Mouse (Mus musculus) neural tube, embryonic 13.5 days (tissue): ENCODE data around the gene Rtl9. TPM values are rescaled to one million over a fixed set of nuclear protein-coding genes. Genes with fewer than 3 reads are reported as not detected.

Experiments
- ATAC-seq: fragments of 200-750 bp; cut with Nextera tagmentation; 2 replicates; pipeline ENCODE4 v1.8.0; 2017; ENCODE audit warnings: low read depth, mild to moderate bottlenecking, moderate TSS enrichment, moderate library complexity
- H3K27ac ChIP-seq: fragments of 300-500 bp; sonication (generic); replicated peaks from 2 replicates; pipeline ENCODE4 v1.5.1; 2015; ENCODE audit warnings: moderate library complexity, mild to moderate bottlenecking, inconsistent platforms
- H3K27me3 ChIP-seq: fragments of 300-500 bp; sonication (generic); 2 replicates; pipeline ENCODE4 v1.6.1; 2015; ENCODE audit warnings: mild to moderate bottlenecking, inconsistent platforms
- H3K36me3 ChIP-seq: fragments of 300-500 bp; sonication (generic); 2 replicates; pipeline ENCODE4 v1.6.1; 2015; ENCODE audit warnings: mild to moderate bottlenecking, inconsistent platforms
- H3K4me1 ChIP-seq: fragments of 300-500 bp; sonication (generic); replicated peaks from 2 replicates; pipeline ENCODE4 v1.6.1; 2015; ENCODE audit warnings: inconsistent platforms
- H3K4me2 ChIP-seq: fragments of 300-500 bp; sonication (generic); 2 replicates; pipeline ENCODE4 v1.6.1; 2015; ENCODE audit warnings: inconsistent platforms, mild to moderate bottlenecking, moderate library complexity
- H3K4me3 ChIP-seq: fragments of 300-500 bp; sonication (generic); 2 replicates; pipeline ENCODE4 v1.5.1; 2015; ENCODE audit warnings: mild to moderate bottlenecking, inconsistent platforms
- H3K9ac ChIP-seq: fragments of 300-500 bp; sonication (generic); 2 replicates; pipeline ENCODE4 v1.6.1; 2015; ENCODE audit warnings: moderate library complexity, mild to moderate bottlenecking, inconsistent platforms
- H3K9me3 ChIP-seq: fragments of 300-500 bp; sonication (generic); 2 replicates; pipeline ENCODE4 v1.6.1; 2016; ENCODE audit warnings: inconsistent platforms
- WGBS: fragments of 180-500 bp; shearing (Covaris S2); methylation state at CpG from one replicate; pipeline ENCODE4 v1.1.7; 2015; 5-methylcytosine and 5-hydroxymethylcytosine counted together
- polyA plus RNA-seq: library from polyadenylated mRNA; unstranded; fragments of >200 nt; fragmentation: Nextera tagmentation; extraction: Ambion mirVana; gene quantifications from 2 replicates; pipeline ENCODE4 v1.2.1, GENCODE M21; 2015

The Rtl9 gene
- 0.20 and 0.25 TPM in 2 replicates for polyA plus RNA-seq

- WGBS: 89% methylated on average over 1 of the region's 1 CpGs
- peak; percentile 61; the same call in 1 of the 2 replicates for ATAC-seq
- H3K9ac ChIP-seq: no peak within 1 kb of the TSS
These were observed at the start of gene Rtl9 for GRCm38 (mm10) chrX:143099044-143099754. Gene Rtl9, plus strand, starts transcription at chrX:143099594.

GRCm38 (mm10) chrX:143051478-143051877 lies 47.9 kb upstream of the Rtl9 start:
- Histone ChIP-seq H3K4me2 (no peak overlapping the region), H3K9ac (no peak overlapping the region), H3K9me3 (no peaks in the 10 kb centered on the region), H3K27me3 (peaks cover 7% of the 10 kb centered on the region; the same call in 1 of the 2 replicates), H3K36me3 (no peaks in the 10 kb centered on the region), H3K4me1 (no peaks in the 10 kb centered on the region), H3K4me3 (no peak overlapping the region), H3K27ac (no peak overlapping the region)
- ATAC-seq: no peak

More at GRCm38 (mm10) chrX:143099044-143099754, at the start of gene Rtl9:
- Histone ChIP-seq H3K9me3 (no peaks in the 10 kb centered on the region), H3K27me3 (peaks cover 20% of the 10 kb centered on the region), H3K4me1 (no peaks in the 10 kb centered on the region), H3K4me2 (no peak within 1 kb of the TSS), H3K27ac (no peak within 1 kb of the TSS), H3K4me3 (no peak within 1 kb of the TSS), H3K36me3 (no peaks in the 10 kb centered on the region)

GRCm38 (mm10) chrX:143051921-143052320 lies 47.5 kb upstream of the Rtl9 start:
- 72% methylated on average over 4 of the region's 4 CpGs for WGBS
- peaks cover 10% of the 10 kb centered on the region; the same call in 1 of the 2 replicates for H3K27me3 ChIP-seq

GRCm38 (mm10) chrX:143058829-143059228 lies 40.6 kb upstream of the Rtl9 start:
- WGBS: 13% methylated on average over 12 of the region's 12 CpGs
- peak; percentile 53; the same call in 1 of the 2 replicates for ATAC-seq
- no peaks in the 10 kb centered on the region for H3K9me3 ChIP-seq
- H3K4me3 ChIP-seq: no peak overlapping the region
- no peaks in the 10 kb centered on the region for H3K4me1 ChIP-seq
- 0 out of 2 replicates have a peak overlapping the region, but pooled peaks have one; percentile 31 for H3K9ac ChIP-seq
- H3K4me2 ChIP-seq: peak overlapping the region; percentile 39
- peaks cover 30% of the 10 kb centered on the region for H3K27me3 ChIP-seq
- no peaks in the 10 kb centered on the region for H3K36me3 ChIP-seq
- H3K27ac ChIP-seq: no peak overlapping the region

More at GRCm38 (mm10) chrX:143051921-143052320, 47.5 kb upstream of the Rtl9 start:
- no peak for ATAC-seq
- Histone ChIP-seq H3K4me1 (no peaks in the 10 kb centered on the region), H3K27ac (no peak overlapping the region), H3K9me3 (no peaks in the 10 kb centered on the region), H3K4me2 (no peak overlapping the region), H3K36me3 (no peaks in the 10 kb centered on the region), H3K4me3 (no peak overlapping the region), H3K9ac (no peak overlapping the region)

- H3K27ac ChIP-seq: no peak overlapping the region
- H3K4me2 ChIP-seq: no peak overlapping the region
- peaks cover 41% of the 10 kb centered on the region for H3K27me3 ChIP-seq
- WGBS: 72% methylated on average over 11 of the region's 11 CpGs
- H3K9ac ChIP-seq: no peak overlapping the region
- H3K4me3 ChIP-seq: no peak overlapping the region
- H3K36me3 ChIP-seq: no peaks in the 10 kb centered on the region
- ATAC-seq: no peak
- H3K9me3 ChIP-seq: no peaks in the 10 kb centered on the region
- H3K4me1 ChIP-seq: peaks cover 9% of the 10 kb centered on the region; the same call in 1 of the 2 replicates
These were observed 36.6 kb upstream of the Rtl9 start for GRCm38 (mm10) chrX:143062641-143063355.

GRCm38 (mm10) chrX:143063780-143064179 lies 35.6 kb upstream of the Rtl9 start:
- H3K9me3 ChIP-seq: no peaks in the 10 kb centered on the region
- peaks cover 9% of the 10 kb centered on the region; the same call in 1 of the 2 replicates for H3K4me1 ChIP-seq
- no peak for ATAC-seq
- H3K36me3 ChIP-seq: no peaks in the 10 kb centered on the region
- WGBS: 61% methylated on average over 7 of the region's 7 CpGs
- no peak overlapping the region for H3K4me3 ChIP-seq
- H3K9ac ChIP-seq: no peak overlapping the region
- H3K27ac ChIP-seq: no peak overlapping the region
- no peak overlapping the region for H3K4me2 ChIP-seq
- peaks cover 44% of the 10 kb centered on the region for H3K27me3 ChIP-seq

GRCm38 (mm10) chrX:143064288-143064687 lies 35.1 kb upstream of the Rtl9 start:
- Histone ChIP-seq H3K4me1 (peaks cover 9% of the 10 kb centered on the region; the same call in 1 of the 2 replicates), H3K4me2 (no peak overlapping the region), H3K4me3 (no peak overlapping the region), H3K9me3 (no peaks in the 10 kb centered on the region), H3K9ac (no peak overlapping the region), H3K27me3 (peaks cover 41% of the 10 kb centered on the region), H3K27ac (no peak overlapping the region), H3K36me3 (no peaks in the 10 kb centered on the region)
- ATAC-seq: 0 out of 2 replicates have a peak, but pooled peaks have one; percentile 43
- 69% methylated on average over 9 of the region's 9 CpGs for WGBS

GRCm38 (mm10) chrX:143066320-143067114 lies 32.9 kb upstream of the Rtl9 start:
- peaks cover 28% of the 10 kb centered on the region for H3K27me3 ChIP-seq
- H3K4me2 ChIP-seq: no peak overlapping the region
- WGBS: 49% methylated on average over 17 of the region's 17 CpGs
- H3K27ac ChIP-seq: 0 out of 2 replicates have a peak overlapping the region, but pooled peaks have one; percentile 28
- H3K4me1 ChIP-seq: peaks cover 9% of the 10 kb centered on the region; the same call in 1 of the 2 replicates
- H3K9me3 ChIP-seq: no peaks in the 10 kb centered on the region
- H3K4me3 ChIP-seq: no peak overlapping the region
- ATAC-seq: 0 out of 2 replicates have a peak, but pooled peaks have one; percentile 19
- 0 out of 2 replicates have a peak overlapping the region, but pooled peaks have one; percentile 5 for H3K9ac ChIP-seq
- no peaks in the 10 kb centered on the region for H3K36me3 ChIP-seq

GRCm38 (mm10) chrX:143067115-143067514 lies 32.3 kb upstream of the Rtl9 start:
- Histone ChIP-seq H3K4me2 (no peak overlapping the region), H3K9me3 (no peaks in the 10 kb centered on the region), H3K4me3 (no peak overlapping the region), H3K36me3 (no peaks in the 10 kb centered on the region), H3K27me3 (peaks cover 23% of the 10 kb centered on the region), H3K27ac (no peak overlapping the region), H3K9ac (no peak overlapping the region), H3K4me1 (peaks cover 9% of the 10 kb centered on the region; the same call in 1 of the 2 replicates)
- 96% methylated on average over 1 of the region's 1 CpGs for WGBS
- ATAC-seq: no peak

GRCm38 (mm10) chrX:143067576-143067975 lies 31.8 kb upstream of the Rtl9 start:
- WGBS: 68% methylated on average over 5 of the region's 5 CpGs
- Histone ChIP-seq H3K27ac (no peak overlapping the region), H3K4me2 (no peak overlapping the region), H3K9me3 (no peaks in the 10 kb centered on the region), H3K27me3 (peaks cover 22% of the 10 kb centered on the region), H3K4me1 (peaks cover 9% of the 10 kb centered on the region; the same call in 1 of the 2 replicates), H3K9ac (no peak overlapping the region), H3K4me3 (no peak overlapping the region), H3K36me3 (no peaks in the 10 kb centered on the region)
- no peak for ATAC-seq

GRCm38 (mm10) chrX:143080458-143081336 lies 18.7 kb upstream of the Rtl9 start:
- Histone ChIP-seq H3K4me1 (0 out of 2 replicates have a peak, but pooled peaks cover 10% of the 10 kb centered on the region), H3K27me3 (peaks cover 59% of the 10 kb centered on the region), H3K36me3 (no peaks in the 10 kb centered on the region), H3K9me3 (no peaks in the 10 kb centered on the region), H3K4me3 (peak overlapping the region; percentile 29), H3K9ac (peak overlapping the region; percentile 60), H3K27ac (no peak overlapping the region), H3K4me2 (peak overlapping the region; percentile 56)
- WGBS: 28% methylated on average over 23 of the region's 23 CpGs
- peak; percentile 80 for ATAC-seq
